Mouse (Mus musculus) gastrocnemius, postnatal 14 days (tissue): Measurements from ENCODE around the gene Mcam. TPM values are rescaled to one million over a fixed set of nuclear protein-coding genes. Genes with fewer than 3 reads are reported as not detected.

Experiments
- DNase-seq: peaks from one replicate; pipeline ENCODE4 v3.0.0; 2021; ENCODE audit warnings: mixed read lengths
- intact Hi-C: fragments of 180-260 bp; cut with DNase I; formaldehyde crosslinking; loops from one replicate; pipeline ENCODE4 v1.15.1; 2025; ENCODE audit warnings: low total_unique reads
- total RNA-seq, 2 experiments: library from RNA; stranded (reverse); gene quantifications; 2 replicates each; pipeline ENCODE4 v1.2.3; 2021

Mcam gene
- total RNA-seq, 2 experiments from 2014 or later, result 62.3 to 83.8 TPM

- intact Hi-C loops, result loop anchor here (5.0 to 10.0 kb wide), 2 partner anchors 104 to 351 kb away; partner anchors contain the start of genes Bcl9l and Cbl
- DNase-seq, result no peak
Measured at GRCm38 (mm10) chr9:44131276-44131590, 3.0 kb upstream of the Mcam start.

- intact Hi-C loops, result loop anchor here (5.0 to 10.0 kb wide), 2 partner anchors 103 to 350 kb away; partner anchors contain the start of genes Bcl9l and Cbl
- no peak for DNase-seq
Measured at GRCm38 (mm10) chr9:44132200-44132599, 2.1 kb upstream of the Mcam start.

DNA sequence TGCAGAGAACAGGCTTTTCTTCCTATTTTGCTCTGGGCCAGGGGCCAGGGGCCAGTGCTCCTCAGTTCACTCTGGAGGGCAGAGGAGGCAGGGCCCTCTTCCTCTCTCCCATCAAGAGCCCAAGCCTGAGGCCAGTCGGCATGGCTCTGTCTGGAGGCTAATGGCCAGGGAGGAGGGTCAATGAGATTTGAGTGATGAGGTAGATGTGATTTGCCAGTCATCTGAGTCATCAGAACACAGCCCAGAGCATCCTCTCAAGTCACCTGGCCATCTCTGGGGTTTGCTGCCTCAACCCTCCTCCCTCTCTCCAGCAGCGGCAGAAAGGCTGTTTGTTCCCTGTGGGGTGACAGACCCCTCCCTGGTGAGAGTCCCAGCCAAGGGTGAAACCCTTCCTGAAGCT lies 982 bp upstream of the Mcam start:
- intact Hi-C loops, result loop anchor here (5.0 to 10.0 kb wide), 2 partner anchors 102 to 349 kb away; partner anchors contain the start of genes Bcl9l and Cbl
- DNase-seq, result no peak

- intact Hi-C loops, result loop anchor here (5.0 to 10.0 kb wide), 2 partner anchors 100 to 347 kb away; partner anchors contain the start of genes Bcl9l and Cbl
- peak; percentile 55 for DNase-seq
Measured at GRCm38 (mm10) chr9:44134851-44135730, 822 bp downstream of the Mcam start.

DNA sequence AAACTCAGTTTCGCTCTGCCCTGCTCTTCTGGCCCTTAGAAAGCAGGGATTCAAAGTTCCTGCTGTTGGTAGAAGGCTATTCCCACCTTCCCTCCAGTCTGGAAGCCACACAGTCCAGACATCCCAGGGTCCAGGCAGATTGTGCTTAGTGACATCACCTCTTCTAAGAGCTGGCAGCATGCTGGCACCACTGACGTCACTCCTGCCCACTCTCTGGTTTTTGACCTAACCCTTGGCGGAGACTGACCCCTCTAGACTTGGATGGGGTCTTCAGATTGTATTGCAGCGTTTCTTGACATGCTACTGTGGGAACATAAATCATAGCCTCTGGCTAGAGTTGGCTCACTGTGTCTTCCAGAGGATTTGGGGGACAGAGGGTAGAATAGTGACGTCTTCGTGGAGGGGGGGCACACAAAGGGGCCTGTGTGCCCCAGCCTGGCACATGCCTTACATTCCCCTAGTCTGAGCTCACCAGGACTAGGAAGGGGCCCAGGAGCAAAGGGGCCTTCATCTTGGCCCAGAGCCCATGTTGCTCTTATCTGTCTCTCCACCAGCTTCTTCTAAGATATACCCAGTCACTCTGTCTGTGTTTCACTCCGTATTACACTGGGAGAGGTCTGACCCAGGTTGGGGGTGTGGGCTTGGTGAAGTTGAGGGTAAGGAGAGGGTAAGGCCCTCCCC lies 1.6 kb downstream of the Mcam start:
- intact Hi-C loops, result loop anchor here (10.0 kb wide), 1 partner anchor 99 kb away; the partner anchor contains the start of gene Cbl
- no peak for DNase-seq

- intact Hi-C loops, result loop anchor here (10.0 kb wide), 1 partner anchor 97 kb away; the partner anchor contains the start of gene Cbl
- no peak for DNase-seq
Measured at GRCm38 (mm10) chr9:44137846-44138245, 3.6 kb downstream of the Mcam start.

- DNase-seq, result no peak
- intact Hi-C loops, result no loop called here
Measured at GRCm38 (mm10) chr9:44141951-44142350, 7.7 kb downstream of the Mcam start.

GRCm38 (mm10) chr9:44143421-44143820 lies 9.2 kb downstream of the Mcam start:
- no peak for DNase-seq
- intact Hi-C loops, result no loop called here

- no peak for DNase-seq
- intact Hi-C loops, result no loop called here
Measured at GRCm38 (mm10) chr9:44144023-44144717, 9.9 kb downstream of the Mcam start.

DNA sequence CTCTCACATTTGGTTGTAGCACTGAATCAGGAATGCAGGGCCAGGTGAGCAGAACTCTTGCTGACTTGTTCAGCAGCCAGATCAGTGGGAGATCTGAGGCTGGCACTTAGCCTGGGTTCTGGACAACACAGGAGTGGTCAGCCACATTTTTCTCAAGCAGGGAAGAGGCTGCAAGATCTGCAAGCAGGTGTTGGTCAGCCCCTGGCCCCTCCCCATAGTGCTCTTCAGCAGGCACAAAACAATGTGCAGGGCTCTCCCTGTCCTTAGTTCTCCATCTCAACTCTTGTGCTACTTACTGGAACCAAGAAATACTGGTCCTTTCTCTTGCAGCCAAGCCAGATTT lies 10.4 kb downstream of the Mcam start:
- no peak for DNase-seq
- intact Hi-C loops, result no loop called here

DNA sequence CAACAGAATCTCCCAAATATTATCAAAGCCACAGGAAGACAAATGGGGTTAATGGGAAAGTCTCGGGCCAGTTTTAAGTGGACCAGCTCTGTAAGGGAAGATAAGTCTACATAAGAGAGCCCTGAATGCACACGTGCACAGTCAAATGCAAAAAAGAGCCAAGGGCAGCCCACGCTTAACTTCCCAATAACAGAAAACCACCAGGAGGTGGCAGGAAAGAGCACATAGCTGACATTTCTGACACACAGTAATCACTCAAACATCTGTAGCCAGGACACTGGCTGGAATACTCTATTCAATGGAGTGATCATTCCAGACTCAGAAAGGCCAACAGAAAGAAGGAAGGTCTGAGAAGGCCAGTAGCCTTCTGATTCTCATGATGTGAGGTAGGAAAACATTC lies 13.0 kb downstream of the Mcam start:
- intact Hi-C loops, result no loop called here
- DNase-seq, result no peak

- no peak for DNase-seq
- intact Hi-C loops, result no loop called here
Measured at GRCm38 (mm10) chr9:44159886-44160285, 25.6 kb downstream of the Mcam start.

GRCm38 (mm10) chr9:44168931-44169330 lies 34.7 kb downstream of the Mcam start:
- intact Hi-C loops, result no loop called here
- no peak for DNase-seq

DNA sequence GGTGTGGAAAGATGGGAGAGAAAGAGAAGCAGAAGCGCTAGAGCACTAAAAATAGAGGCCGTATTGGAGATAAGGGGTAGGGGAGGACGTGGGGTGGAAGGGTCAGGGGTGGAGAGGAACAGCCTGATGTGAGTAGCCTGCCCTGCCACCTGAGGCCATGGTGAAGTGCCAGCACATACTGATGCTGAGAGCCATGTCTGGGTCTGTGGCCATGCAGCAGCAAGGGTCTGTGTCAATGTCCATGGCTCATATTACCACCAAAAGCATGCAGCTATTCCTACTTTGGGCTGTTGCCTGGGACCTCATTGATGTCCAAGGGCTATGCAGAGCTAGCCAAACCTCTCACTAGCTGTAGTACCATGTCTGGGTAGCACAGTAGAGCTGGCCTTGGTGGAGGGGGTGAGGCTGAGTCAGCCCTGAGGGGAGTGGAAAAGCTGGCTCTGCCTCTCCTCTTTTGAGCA lies 36.5 kb downstream of the Mcam start:
- intact Hi-C loops, result no loop called here
- DNase-seq, result peak; percentile 12

DNA sequence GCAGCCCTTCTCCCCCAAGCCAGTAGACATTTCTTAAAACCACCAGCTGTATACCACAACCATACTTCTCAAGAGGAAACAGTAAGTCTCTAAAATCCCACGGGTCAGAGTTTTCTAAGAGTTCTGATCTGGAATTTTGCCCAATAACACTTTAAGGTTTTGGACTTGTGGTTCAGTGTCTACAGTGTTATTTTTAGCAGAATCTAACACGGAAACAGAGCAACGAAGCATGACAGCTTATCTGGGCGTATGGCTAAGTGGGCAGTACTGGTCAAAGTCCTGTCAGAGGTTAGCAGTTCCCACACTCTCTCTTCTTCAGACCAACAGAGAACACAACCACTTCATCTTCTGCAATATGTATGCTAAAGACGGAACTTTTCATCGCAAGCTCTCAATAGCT lies 41.3 kb downstream of the Mcam start:
- no peak for DNase-seq
- intact Hi-C loops, result no loop called here

- intact Hi-C loops, result no loop called here
Measured at GRCm38 (mm10) chr9:44175957-44176356, 41.7 kb downstream of the Mcam start.

GRCm38 (mm10) chr9:44177405-44177804 lies 43.1 kb downstream of the Mcam start:
- intact Hi-C loops, result no loop called here

More at GRCm38 (mm10) chr9:44175957-44176356, 41.7 kb downstream of the Mcam start:
- DNase-seq, result no peak

GRCm38 (mm10) chr9:44178389-44178788 lies 44.1 kb downstream of the Mcam start:
- no peak for DNase-seq
- intact Hi-C loops, result no loop called here

More at GRCm38 (mm10) chr9:44177405-44177804, 43.1 kb downstream of the Mcam start:
- no peak for DNase-seq

DNA sequence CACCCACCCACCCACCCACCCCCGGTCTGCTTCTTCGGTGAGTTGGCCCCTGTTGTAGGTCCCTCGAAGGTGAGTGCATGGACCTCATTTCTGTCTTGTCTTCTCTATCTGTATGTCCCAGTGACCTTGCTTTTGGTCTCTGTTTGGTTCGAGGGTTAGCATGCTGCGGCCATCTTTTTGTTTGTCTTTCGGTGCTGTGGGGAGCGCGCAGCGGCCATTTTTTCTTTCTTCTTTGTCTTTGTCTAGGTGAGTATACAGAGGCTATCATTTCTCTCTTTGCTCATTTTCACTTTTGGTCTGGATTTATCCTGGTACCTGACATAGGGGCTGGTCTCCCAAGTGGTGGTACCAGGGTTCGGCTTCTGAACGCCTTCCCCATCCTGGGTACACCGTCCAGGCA lies 44.5 kb downstream of the Mcam start:
- intact Hi-C loops, result no loop called here
- no peak for DNase-seq

DNA sequence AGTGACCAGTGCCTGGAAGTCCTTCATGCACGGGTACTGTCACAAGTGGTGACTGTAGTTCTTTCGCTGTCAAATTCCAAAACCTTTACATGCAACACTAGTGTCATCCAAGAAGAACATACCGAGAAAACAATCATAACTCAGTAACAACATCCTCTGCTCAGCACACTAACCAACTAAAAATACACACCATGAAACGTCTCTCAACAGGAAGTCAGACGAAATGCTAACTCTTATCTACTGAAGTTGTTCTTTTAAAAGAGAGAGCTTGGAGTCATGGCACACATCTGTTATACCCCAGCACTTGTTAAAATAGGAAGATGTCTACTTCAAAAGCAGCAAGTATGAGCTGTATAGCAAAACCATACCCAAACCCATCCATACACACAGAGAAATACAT lies 47.3 kb downstream of the Mcam start:
- no peak for DNase-seq
- intact Hi-C loops, result no loop called here
